Mouse (Mus musculus) heart, embryonic 14.5 days (tissue): ENCODE measurements at regions not wholly inside any gene's neighbourhood (a gene's known extent, or its start where the extent isn't known, plus 50 kb on each side); places are given as distances from the start of the nearest gene placed in this dataset.

ENCODE experiments used
- ATAC-seq: fragments of 200-750 bp; cut with Nextera tagmentation; 2 replicates; pipeline ENCODE4 v1.8.0; 2017; ENCODE audit warnings: low read depth, moderate TSS enrichment; ENCODE audit not compliant: insufficient number of reproducible peaks, insufficient read depth, low FRiP score
- H3K27ac ChIP-seq, 2 experiments: fragments of 200-500 bp in 1 of 2; fragments of 300-500 bp in 1 of 2; sonication (generic) in 1 of 2; replicated peaks in 1 of 2; 2 replicates each; pipeline ENCODE4 v1.5.1; 2012 to 2014; ENCODE audit warnings: low read depth in 2 of 2, low read length in 2 of 2, control low read depth in 1 of 2, mild to moderate bottlenecking in 1 of 2, mixed read lengths in 1 of 2; ENCODE audit not compliant: control insufficient read depth in 1 of 2, insufficient read depth in 1 of 2
- H3K27me3 ChIP-seq: fragments of 300-500 bp; sonication (generic); 2 replicates; pipeline ENCODE4 v1.6.1; 2014; ENCODE audit warnings: mild to moderate bottlenecking, low read length, control low read depth; ENCODE audit not compliant: control insufficient read depth, insufficient read depth
- H3K36me3 ChIP-seq: fragments of 300-500 bp; sonication (generic); 2 replicates; pipeline ENCODE4 v1.6.1; 2014; ENCODE audit warnings: mild to moderate bottlenecking, control low read depth, low read length, mixed read lengths; ENCODE audit not compliant: control insufficient read depth, insufficient read depth
- H3K4me1 ChIP-seq, 2 experiments: fragments of 200-500 bp in 1 of 2; fragments of 300-500 bp in 1 of 2; sonication (generic) in 1 of 2; 2 replicates each; pipeline ENCODE4 v1.6.1; 2012 to 2014; ENCODE audit warnings: low read length in 2 of 2, control low read depth in 1 of 2, mixed read lengths in 1 of 2; ENCODE audit not compliant: control insufficient read depth in 2 of 2, insufficient read depth in 2 of 2
- H3K4me2 ChIP-seq: fragments of 300-500 bp; sonication (generic); 2 replicates; pipeline ENCODE4 v1.6.1; 2014; ENCODE audit warnings: mild to moderate bottlenecking, low read length
- H3K4me3 ChIP-seq, 2 experiments: fragments of 200-500 bp in 1 of 2; fragments of 300-500 bp in 1 of 2; sonication (generic) in 1 of 2; 2 replicates each; pipeline ENCODE4 v1.5.1; 2012 to 2014; ENCODE audit warnings: low read length in 2 of 2, mild to moderate bottlenecking in 2 of 2, control low read depth in 1 of 2, low read depth in 1 of 2, moderate library complexity in 1 of 2; ENCODE audit not compliant: control insufficient read depth in 1 of 2, insufficient read depth in 1 of 2
- H3K9ac ChIP-seq: fragments of 300-500 bp; sonication (generic); 2 replicates; pipeline ENCODE4 v1.6.1; 2014; ENCODE audit warnings: mild to moderate bottlenecking, low read length
- H3K9me3 ChIP-seq: fragments of 300-500 bp; sonication (generic); 2 replicates; pipeline ENCODE4 v1.6.1; 2016; ENCODE audit warnings: low read length, control low read depth; ENCODE audit not compliant: control insufficient read depth
- WGBS: fragments of 180-500 bp; shearing (Covaris S2); extraction: QIAGEN DNeasy Blood & Tissue Kit; methylation state at CpG from one replicate; pipeline ENCODE4 v1.1.7; 2014; 5-methylcytosine and 5-hydroxymethylcytosine counted together

GRCm38 (mm10) chr9:46593444-46593843, 273.7 kb upstream of the 4931429L15Rik start:
- H3K4me3 ChIP-seq, result no peak overlapping the region

DNA sequence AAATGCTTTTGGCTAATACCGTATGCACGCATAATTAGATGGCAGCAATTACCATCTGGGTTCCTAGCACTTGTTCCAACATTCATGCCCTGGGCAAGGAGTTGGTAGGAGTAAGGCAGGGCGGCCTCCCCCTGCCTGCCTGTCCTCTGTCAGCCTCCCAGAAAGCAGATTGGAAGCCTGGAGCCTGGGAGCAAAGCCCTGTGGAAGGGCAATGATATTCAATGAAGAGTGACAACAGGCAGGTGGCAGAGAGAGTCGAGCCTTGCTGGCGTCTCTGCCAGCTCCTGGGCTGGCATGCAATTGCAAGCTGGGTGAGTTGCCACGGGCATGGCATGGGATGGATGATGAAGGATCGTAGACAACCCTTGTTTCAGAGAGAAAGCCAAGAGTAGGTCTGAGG, 273.1 kb upstream of the 4931429L15Rik start:
- Histone ChIP-seq H3K27me3 (no peaks in the 10 kb centered on the region), H3K9ac (no peak overlapping the region), H3K9me3 (no peaks in the 10 kb centered on the region), H3K27ac (no peak overlapping the region), H3K4me2 (no peak overlapping the region), H3K4me1 (no peaks in the 10 kb centered on the region), H3K4me3 (no peak overlapping the region), H3K36me3 (no peaks in the 10 kb centered on the region)
- 88% methylated on average over 7 of the region's 7 CpGs for WGBS
- ATAC-seq, result no peak

More at GRCm38 (mm10) chr9:46593444-46593843, 273.7 kb upstream of the 4931429L15Rik start:
- H3K9me3 ChIP-seq, result no peaks in the 10 kb centered on the region
- H3K27ac ChIP-seq, result no peak overlapping the region
- H3K27me3 ChIP-seq, result no peaks in the 10 kb centered on the region
- WGBS, result 67% methylated on average over 6 of the region's 6 CpGs
- no peak for ATAC-seq
- no peak overlapping the region for H3K9ac ChIP-seq
- H3K4me2 ChIP-seq, result no peak overlapping the region
- no peaks in the 10 kb centered on the region for H3K4me1 ChIP-seq
- H3K36me3 ChIP-seq, result no peaks in the 10 kb centered on the region

GRCm38 (mm10) chr9:46586818-46587217, 267.0 kb upstream of the 4931429L15Rik start:
- ATAC-seq, result no peak
- no peak overlapping the region for H3K27ac ChIP-seq
- H3K27me3 ChIP-seq, result no peaks in the 10 kb centered on the region
- H3K9ac ChIP-seq, result no peak overlapping the region
- no peaks in the 10 kb centered on the region for H3K9me3 ChIP-seq
- no peak overlapping the region for H3K4me2 ChIP-seq
- no peaks in the 10 kb centered on the region for H3K36me3 ChIP-seq
- 73% methylated on average over 8 of the region's 8 CpGs for WGBS
- no peaks in the 10 kb centered on the region for H3K4me1 ChIP-seq
- no peak overlapping the region for H3K4me3 ChIP-seq

DNA sequence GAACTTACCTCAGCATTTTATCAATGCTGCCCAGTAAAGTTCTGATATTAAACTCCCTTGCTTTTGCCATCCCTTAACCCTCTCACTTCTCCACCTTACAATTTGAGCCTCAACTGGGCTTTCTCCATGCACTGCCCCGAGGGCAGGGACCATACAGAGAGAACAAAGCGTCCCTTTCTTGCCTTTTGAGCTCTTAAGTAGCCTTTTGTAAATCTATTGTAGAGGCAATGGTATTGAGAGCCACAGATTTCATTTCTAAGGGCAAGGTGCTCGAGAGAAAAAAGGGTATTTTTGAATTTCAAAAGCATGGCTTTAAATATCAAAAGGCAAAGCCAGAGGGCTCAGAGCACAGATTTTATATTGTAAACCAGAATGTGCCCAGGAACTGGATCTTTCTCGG, 262.1 kb upstream of the 4931429L15Rik start:
- Histone ChIP-seq H3K27me3 (no peaks in the 10 kb centered on the region), H3K9me3 (peaks cover 15% of the 10 kb centered on the region), H3K9ac (no peak overlapping the region), H3K4me2 (no peak overlapping the region), H3K4me1 (no peaks in the 10 kb centered on the region), H3K36me3 (no peaks in the 10 kb centered on the region), H3K27ac (no peak overlapping the region), H3K4me3 (no peak overlapping the region)
- 27% methylated on average over 4 of the region's 4 CpGs for WGBS
- ATAC-seq, result no peak

DNA sequence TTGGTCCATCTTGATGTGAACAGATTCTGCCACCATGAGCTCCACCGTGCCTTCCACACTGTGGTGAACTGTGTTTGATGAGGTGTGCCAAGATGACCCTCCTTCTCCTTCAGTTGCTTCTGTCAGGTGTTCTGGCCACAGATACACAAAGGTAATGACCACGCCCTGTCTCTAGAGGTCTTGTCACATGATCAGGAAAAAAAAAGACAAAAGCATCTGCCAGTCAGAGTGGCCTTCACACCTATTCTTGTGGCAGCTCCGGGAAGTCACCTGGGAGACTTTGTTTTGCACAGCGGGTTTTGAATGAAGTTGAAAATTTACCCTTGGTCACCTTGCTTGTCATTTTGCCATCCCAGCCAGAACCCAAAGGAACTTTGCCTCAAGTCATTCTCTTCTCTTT, 242.5 kb upstream of the 4931429L15Rik start:
- H3K9me3 ChIP-seq, result no peaks in the 10 kb centered on the region
- no peak overlapping the region for H3K27ac ChIP-seq
- WGBS, result 76% methylated on average over 4 of the region's 4 CpGs
- no peak overlapping the region for H3K4me2 ChIP-seq
- H3K27me3 ChIP-seq, result no peaks in the 10 kb centered on the region; the same call in 1 of the 2 replicates
- no peaks in the 10 kb centered on the region for H3K36me3 ChIP-seq
- no peaks in the 10 kb centered on the region for H3K4me1 ChIP-seq
- no peak for ATAC-seq
- H3K9ac ChIP-seq, result no peak overlapping the region
- no peak overlapping the region for H3K4me3 ChIP-seq

DNA sequence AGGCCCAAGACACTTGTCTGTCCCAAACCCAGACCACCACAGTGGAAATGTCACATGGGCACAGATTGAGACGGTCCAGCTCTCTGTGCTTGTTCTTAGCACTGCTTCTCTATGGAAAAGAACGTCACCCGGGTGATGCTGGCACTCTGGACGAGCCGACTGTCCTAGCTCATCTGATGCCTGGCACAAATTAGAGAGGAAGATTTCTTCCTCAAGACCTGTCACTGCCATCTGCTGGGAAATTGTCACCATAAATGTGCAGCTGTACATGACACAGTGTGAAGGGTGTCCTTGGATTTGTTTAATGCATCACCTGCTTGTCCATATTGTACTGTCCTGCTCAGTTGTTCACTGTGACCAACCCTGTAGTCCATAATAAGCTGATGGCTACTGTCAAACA, 238.7 kb upstream of the 4931429L15Rik start:
- Histone ChIP-seq H3K4me1 (peaks cover 0 to 3% of the 10 kb centered on the region in 2 experiments; a peak in 1 of 4 replicates), H3K9me3 (peaks cover 5% of the 10 kb centered on the region; the same call in 1 of the 2 replicates), H3K27me3 (no peaks in the 10 kb centered on the region; the same call in none of the 2 replicates), H3K4me3 (no peak overlapping the region), H3K4me2 (no peak overlapping the region), H3K9ac (no peak overlapping the region), H3K36me3 (no peaks in the 10 kb centered on the region), H3K27ac (no peak overlapping the region)
- no peak for ATAC-seq
- 81% methylated on average over 5 of the region's 5 CpGs for WGBS

- H3K27me3 ChIP-seq, result no peaks in the 10 kb centered on the region; the same call in none of the 2 replicates
- no peak overlapping the region for H3K9ac ChIP-seq
- peaks cover 0 to 3% of the 10 kb centered on the region in 2 experiments; a peak in 1 of 4 replicates for H3K4me1 ChIP-seq
- WGBS, result 20% methylated on average over 5 of the region's 5 CpGs
- H3K4me2 ChIP-seq, result no peak overlapping the region
- no peaks in the 10 kb centered on the region for H3K36me3 ChIP-seq
- no peak overlapping the region for H3K27ac ChIP-seq
- peaks cover 5% of the 10 kb centered on the region; the same call in 1 of the 2 replicates for H3K9me3 ChIP-seq
- H3K4me3 ChIP-seq, result no peak overlapping the region
- no peak for ATAC-seq
Observed at GRCm38 (mm10) chr9:46557781-46558180, 238.0 kb upstream of the 4931429L15Rik start.

DNA sequence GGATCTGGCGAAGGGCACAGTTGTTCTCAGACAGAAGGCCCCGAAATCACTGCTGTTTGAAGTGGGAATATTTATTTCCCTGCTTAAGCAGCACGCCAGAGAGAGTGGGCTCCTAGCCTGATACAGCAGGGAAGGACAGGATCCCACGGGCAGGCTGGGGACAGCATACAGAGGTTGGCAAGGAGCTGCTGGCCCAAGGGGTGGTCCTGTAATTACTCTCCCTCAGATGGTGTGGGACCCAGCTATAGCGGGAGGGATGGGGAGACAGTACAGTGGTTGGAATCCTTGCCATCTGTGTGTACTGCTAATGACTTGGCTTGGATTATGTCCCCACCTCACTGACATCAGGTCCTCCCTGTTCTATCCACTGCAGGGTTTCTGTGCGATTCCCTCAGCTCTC, 235.4 kb upstream of the 4931429L15Rik start:
- H3K36me3 ChIP-seq, result no peaks in the 10 kb centered on the region
- H3K4me2 ChIP-seq, result no peak overlapping the region
- H3K4me1 ChIP-seq, result peaks cover 0 to 3% of the 10 kb centered on the region in 2 experiments; a peak in 1 of 4 replicates
- WGBS, result 42% methylated on average over 6 of the region's 6 CpGs
- no peak overlapping the region for H3K27ac ChIP-seq
- no peak overlapping the region for H3K4me3 ChIP-seq
- no peaks in the 10 kb centered on the region; the same call in none of the 2 replicates for H3K27me3 ChIP-seq
- peaks cover 5% of the 10 kb centered on the region; the same call in 1 of the 2 replicates for H3K9me3 ChIP-seq
- H3K9ac ChIP-seq, result no peak overlapping the region
- no peak for ATAC-seq
